Mouse (Mus musculus): ENCODE data around the gene Ppl. TPM values are rescaled to one million over a fixed set of nuclear protein-coding genes. Genes with fewer than 3 reads are reported as not detected.

Gene Ppl
- polyA plus RNA-seq, 1 experiment = 1.6 TPM

DNA sequence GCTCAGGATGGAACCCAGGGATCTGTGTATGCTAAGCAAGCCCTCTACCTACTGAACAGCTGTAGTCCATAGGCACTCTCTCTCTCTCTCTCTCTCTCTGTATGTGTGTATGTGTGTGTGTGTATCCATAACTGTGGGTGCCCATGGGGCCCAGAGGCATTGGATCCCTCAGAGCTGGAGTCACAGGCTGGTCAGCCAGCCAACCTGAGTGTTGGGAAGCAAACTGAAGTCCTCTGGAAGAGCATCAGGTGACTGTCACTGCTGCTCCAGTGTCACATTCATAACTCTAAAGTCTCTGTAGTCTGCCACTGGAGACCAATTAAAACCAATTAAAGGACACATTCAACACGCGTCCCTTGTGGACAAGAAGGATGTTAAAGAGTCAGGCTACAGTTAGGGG lies 24.3 kb upstream of the Ppl start:
- Histone ChIP-seq H3K27ac (ENCODE audit: insufficient read depth, low read depth, low read length) (no peak overlapping the region), H3K4me1 (ENCODE audit: control insufficient read depth, insufficient read depth, insufficient read length, low read length) (no peaks in the 10 kb centered on the region), H3K36me3 (ENCODE audit: control insufficient read depth, insufficient read depth, low read length) (no peaks in the 10 kb centered on the region), H3K27me3 (ENCODE audit: control insufficient read depth, insufficient read depth, low read length) (no peaks in the 10 kb centered on the region), H3K4me3 (ENCODE audit: low read depth, low read length) (no peak overlapping the region)
- 69% methylated on average over 2 of the region's 2 CpGs for WGBS
- no peak for TF ChIP-seq CTCF (IDR thresholded peaks at IDR 0.05; ENCODE audit: extremely low read depth, insufficient read length, insufficient replicate concordance, low read depth, low read length)
- TF ChIP-seq POLR2A (IDR thresholded peaks at IDR 0.05; ENCODE audit: low read depth, low read length) = no peak

GRCm38 (mm10) chr16:5155014-5155413 lies 22.8 kb upstream of the Ppl start:
- 49% methylated on average over 3 of the region's 3 CpGs for WGBS
- Histone ChIP-seq H3K27me3 (ENCODE audit: control insufficient read depth, insufficient read depth, low read length) (no peaks in the 10 kb centered on the region), H3K4me3 (ENCODE audit: low read depth, low read length) (no peak overlapping the region), H3K27ac (ENCODE audit: insufficient read depth, low read depth, low read length) (no peak overlapping the region), H3K4me1 (ENCODE audit: control insufficient read depth, insufficient read depth, insufficient read length, low read length) (no peaks in the 10 kb centered on the region), H3K36me3 (ENCODE audit: control insufficient read depth, insufficient read depth, low read length) (no peaks in the 10 kb centered on the region)
- TF ChIP-seq CTCF (IDR thresholded peaks at IDR 0.05; ENCODE audit: extremely low read depth, insufficient read length, insufficient replicate concordance, low read depth, low read length) = no peak
- no peak for TF ChIP-seq POLR2A (IDR thresholded peaks at IDR 0.05; ENCODE audit: low read depth, low read length)

- WGBS = 51% methylated on average over 6 of the region's 6 CpGs
- TF ChIP-seq POLR2A (IDR thresholded peaks at IDR 0.05; ENCODE audit: low read depth, low read length) = no peak
- no peak for TF ChIP-seq CTCF (IDR thresholded peaks at IDR 0.05; ENCODE audit: extremely low read depth, insufficient read length, insufficient replicate concordance, low read depth, low read length)
- no peak overlapping the region for H3K4me3 ChIP-seq (ENCODE audit: low read depth, low read length)
- H3K36me3 ChIP-seq (ENCODE audit: control insufficient read depth, insufficient read depth, low read length) = no peaks in the 10 kb centered on the region
- H3K4me1 ChIP-seq (ENCODE audit: control insufficient read depth, insufficient read depth, insufficient read length, low read length) = no peaks in the 10 kb centered on the region
- no peak overlapping the region for H3K27ac ChIP-seq (ENCODE audit: insufficient read depth, low read depth, low read length)
- H3K27me3 ChIP-seq (ENCODE audit: control insufficient read depth, insufficient read depth, low read length) = no peaks in the 10 kb centered on the region
These were observed 21.2 kb upstream of the Ppl start for GRCm38 (mm10) chr16:5153299-5154026.

DNA sequence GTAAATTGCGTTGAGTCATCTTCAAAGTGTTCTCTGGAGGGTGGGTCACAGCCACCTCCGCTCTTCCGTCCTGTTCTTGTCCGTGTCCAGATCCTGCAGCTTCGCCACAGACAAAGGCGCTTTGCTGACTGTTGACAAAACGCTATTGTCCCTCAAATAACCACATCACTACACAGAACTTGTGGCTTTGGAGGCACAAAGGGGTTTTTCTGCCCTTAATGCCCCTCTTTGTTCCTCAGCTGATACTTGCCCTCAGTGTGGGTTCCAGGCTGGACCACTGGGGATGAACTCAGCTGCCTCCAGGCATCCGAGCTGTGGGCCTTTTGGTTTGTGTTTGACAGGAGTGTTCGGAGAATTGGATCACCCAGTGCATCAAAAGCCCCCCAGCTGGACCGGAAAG lies 18.3 kb upstream of the Ppl start:
- Histone ChIP-seq H3K4me3 (ENCODE audit: low read depth, low read length) (no peak overlapping the region), H3K27me3 (ENCODE audit: control insufficient read depth, insufficient read depth, low read length) (no peaks in the 10 kb centered on the region), H3K27ac (ENCODE audit: insufficient read depth, low read depth, low read length) (no peak overlapping the region), H3K36me3 (ENCODE audit: control insufficient read depth, insufficient read depth, low read length) (no peaks in the 10 kb centered on the region), H3K4me1 (ENCODE audit: control insufficient read depth, insufficient read depth, insufficient read length, low read length) (peaks cover 2% of the 10 kb centered on the region)
- no peak for TF ChIP-seq POLR2A (IDR thresholded peaks at IDR 0.05; ENCODE audit: low read depth, low read length)
- TF ChIP-seq CTCF (IDR thresholded peaks at IDR 0.05; ENCODE audit: extremely low read depth, insufficient read length, insufficient replicate concordance, low read depth, low read length) = no peak
- 78% methylated on average over 10 of the region's 10 CpGs for WGBS

- WGBS = 7% methylated on average over 13 of the region's 13 CpGs
- no peaks in the 10 kb centered on the region for H3K36me3 ChIP-seq (ENCODE audit: control insufficient read depth, insufficient read depth, low read length)
- TF ChIP-seq POLR2A (IDR thresholded peaks at IDR 0.05; ENCODE audit: low read depth, low read length) (peak; percentile 14; the same call in 1 of the 2 replicates), CTCF (IDR thresholded peaks at IDR 0.05; ENCODE audit: extremely low read depth, insufficient read length, insufficient replicate concordance, low read depth, low read length) (no peak)
- H3K4me3 ChIP-seq (ENCODE audit: low read depth, low read length) = peak within 1 kb of the TSS; percentile 61
- H3K4me1 ChIP-seq (ENCODE audit: control insufficient read depth, insufficient read depth, insufficient read length, low read length) = peaks cover 2% of the 10 kb centered on the region
- H3K27ac ChIP-seq (ENCODE audit: insufficient read depth, low read depth, low read length) = no peak within 1 kb of the TSS
- H3K27me3 ChIP-seq (ENCODE audit: control insufficient read depth, insufficient read depth, low read length) = no peaks in the 10 kb centered on the region
These were observed 14.8 kb upstream of the Ppl start, which contains the start of gene Sec14l5 for GRCm38 (mm10) chr16:5147037-5147385. Gene Sec14l5, plus strand, starts transcription at chr16:5147109.

- 2% methylated on average over 26 of the region's 26 CpGs for WGBS
- Histone ChIP-seq H3K27ac (ENCODE audit: insufficient read depth, low read depth, low read length) (no peak overlapping the region), H3K4me1 (ENCODE audit: control insufficient read depth, insufficient read depth, insufficient read length, low read length) (peaks cover 2% of the 10 kb centered on the region), H3K27me3 (ENCODE audit: control insufficient read depth, insufficient read depth, low read length) (no peaks in the 10 kb centered on the region), H3K36me3 (ENCODE audit: control insufficient read depth, insufficient read depth, low read length) (no peaks in the 10 kb centered on the region), H3K4me3 (ENCODE audit: low read depth, low read length) (peak overlapping the region; percentile 61)
- no peak for TF ChIP-seq CTCF (IDR thresholded peaks at IDR 0.05; ENCODE audit: extremely low read depth, insufficient read length, insufficient replicate concordance, low read depth, low read length)
- no peak for TF ChIP-seq POLR2A (IDR thresholded peaks at IDR 0.05; ENCODE audit: low read depth, low read length)
These were observed 14.3 kb upstream of the Ppl start for GRCm38 (mm10) chr16:5146367-5147036.

DNA sequence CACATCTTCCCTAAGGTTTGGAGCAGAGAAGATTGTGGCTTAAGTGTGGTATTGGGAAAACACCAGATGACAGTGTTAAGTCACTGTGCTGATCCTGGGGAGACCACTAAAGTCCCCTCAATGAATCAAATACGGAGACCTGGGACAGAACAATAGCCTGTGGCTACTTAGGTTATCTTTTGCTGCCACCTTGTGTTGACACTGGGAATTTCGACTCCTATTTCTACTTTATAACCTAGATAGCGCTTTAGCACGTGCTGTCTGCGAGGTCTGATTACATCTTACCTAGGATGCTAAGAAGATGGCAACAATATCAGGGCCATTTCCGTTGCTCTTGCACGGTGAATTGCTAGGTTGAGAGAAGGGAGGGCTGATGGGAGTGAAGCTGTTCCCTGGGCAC lies 13.3 kb upstream of the Ppl start:
- Histone ChIP-seq H3K27ac (ENCODE audit: insufficient read depth, low read depth, low read length) (no peak overlapping the region), H3K27me3 (ENCODE audit: control insufficient read depth, insufficient read depth, low read length) (no peaks in the 10 kb centered on the region), H3K4me1 (ENCODE audit: control insufficient read depth, insufficient read depth, insufficient read length, low read length) (peaks cover 2% of the 10 kb centered on the region), H3K36me3 (ENCODE audit: control insufficient read depth, insufficient read depth, low read length) (no peaks in the 10 kb centered on the region), H3K4me3 (ENCODE audit: low read depth, low read length) (no peak overlapping the region)
- no peak for TF ChIP-seq CTCF (IDR thresholded peaks at IDR 0.05; ENCODE audit: extremely low read depth, insufficient read length, insufficient replicate concordance, low read depth, low read length)
- no peak for TF ChIP-seq POLR2A (IDR thresholded peaks at IDR 0.05; ENCODE audit: low read depth, low read length)
- WGBS = 1% methylated on average over 7 of the region's 7 CpGs
